Mouse (Mus musculus): ENCODE data around the gene Isca2. TPM values are rescaled to one million over a fixed set of nuclear protein-coding genes. Genes with fewer than 3 reads are reported as not detected.
A peak's percentile ranks its signal among the peaks of the same experiment; 100 is the strongest.

The Isca2 gene
- polyA plus RNA-seq, 1 experiment = 83.7 TPM

- peak overlapping the region; percentile 98 for H3K4me3 ChIP-seq (ENCODE audit: control insufficient read depth, low read depth, low read length)
- peaks cover 4% of the 10 kb centered on the region for H3K4me1 ChIP-seq (ENCODE audit: control insufficient read depth, insufficient read depth, low read length)
- H3K36me3 ChIP-seq (ENCODE audit: control insufficient read depth, insufficient read depth, low read length) = no peaks in the 10 kb centered on the region
- TF ChIP-seq POLR2A (IDR thresholded peaks at IDR 0.05; ENCODE audit: control insufficient read depth, low read depth, low read length) (no peak), CTCF (IDR thresholded peaks at IDR 0.05; ENCODE audit: control insufficient read depth, insufficient read depth, insufficient replicate concordance, low read depth, low read length) (no peak)
- H3K27me3 ChIP-seq (ENCODE audit: control insufficient read depth, insufficient read depth, low read length) = no peaks in the 10 kb centered on the region
- H3K27ac ChIP-seq (ENCODE audit: control insufficient read depth, insufficient read depth, low read depth, low read length) = no peak overlapping the region; the same call in 1 of the 2 replicates
Observed at GRCm38 (mm10) chr12:84771981-84772520, 1.0 kb upstream of the Isca2 start.

- no peak for TF ChIP-seq POLR2A (IDR thresholded peaks at IDR 0.05; ENCODE audit: control insufficient read depth, low read depth, low read length)
- TF ChIP-seq CTCF (IDR thresholded peaks at IDR 0.05; ENCODE audit: control insufficient read depth, insufficient read depth, insufficient replicate concordance, low read depth, low read length) = no peak
- no peaks in the 10 kb centered on the region for H3K27me3 ChIP-seq (ENCODE audit: control insufficient read depth, insufficient read depth, low read length)
- peaks cover 4% of the 10 kb centered on the region for H3K4me1 ChIP-seq (ENCODE audit: control insufficient read depth, insufficient read depth, low read length)
- H3K36me3 ChIP-seq (ENCODE audit: control insufficient read depth, insufficient read depth, low read length) = no peaks in the 10 kb centered on the region
- H3K27ac ChIP-seq (ENCODE audit: control insufficient read depth, insufficient read depth, low read depth, low read length) = peak overlapping the region; percentile 97
- peak overlapping the region; percentile 98 for H3K4me3 ChIP-seq (ENCODE audit: control insufficient read depth, low read depth, low read length)
Observed at GRCm38 (mm10) chr12:84773476-84773875, 425 bp downstream of the Isca2 start.

GRCm38 (mm10) chr12:84774376-84774775 is 1.3 kb downstream of the Isca2 start:
- H3K36me3 ChIP-seq (ENCODE audit: control insufficient read depth, insufficient read depth, low read length) = no peaks in the 10 kb centered on the region
- no peaks in the 10 kb centered on the region for H3K27me3 ChIP-seq (ENCODE audit: control insufficient read depth, insufficient read depth, low read length)
- no peak overlapping the region for H3K4me3 ChIP-seq (ENCODE audit: control insufficient read depth, low read depth, low read length)
- peaks cover 4% of the 10 kb centered on the region for H3K4me1 ChIP-seq (ENCODE audit: control insufficient read depth, insufficient read depth, low read length)
- H3K27ac ChIP-seq (ENCODE audit: control insufficient read depth, insufficient read depth, low read depth, low read length) = no peak overlapping the region
- TF ChIP-seq POLR2A (IDR thresholded peaks at IDR 0.05; ENCODE audit: control insufficient read depth, low read depth, low read length) (no peak), CTCF (IDR thresholded peaks at IDR 0.05; ENCODE audit: control insufficient read depth, insufficient read depth, insufficient replicate concordance, low read depth, low read length) (no peak)

GRCm38 (mm10) chr12:84776229-84776628 is 3.2 kb downstream of the Isca2 start:
- no peak for TF ChIP-seq POLR2A (IDR thresholded peaks at IDR 0.05; ENCODE audit: control insufficient read depth, low read depth, low read length)
- no peak overlapping the region for H3K4me3 ChIP-seq (ENCODE audit: control insufficient read depth, low read depth, low read length)
- H3K27ac ChIP-seq (ENCODE audit: control insufficient read depth, insufficient read depth, low read depth, low read length) = no peak overlapping the region
- H3K27me3 ChIP-seq (ENCODE audit: control insufficient read depth, insufficient read depth, low read length) = no peaks in the 10 kb centered on the region
- peaks cover 4% of the 10 kb centered on the region for H3K4me1 ChIP-seq (ENCODE audit: control insufficient read depth, insufficient read depth, low read length)
- H3K36me3 ChIP-seq (ENCODE audit: control insufficient read depth, insufficient read depth, low read length) = no peaks in the 10 kb centered on the region

GRCm38 (mm10) chr12:84784604-84785381 is 11.7 kb downstream of the Isca2 start:
- Histone ChIP-seq H3K36me3 (ENCODE audit: control insufficient read depth, insufficient read depth, low read length) (no peaks in the 10 kb centered on the region), H3K4me1 (ENCODE audit: control insufficient read depth, insufficient read depth, low read length) (peaks cover 10% of the 10 kb centered on the region), H3K27ac (ENCODE audit: control insufficient read depth, insufficient read depth, low read depth, low read length) (no peak overlapping the region), H3K27me3 (ENCODE audit: control insufficient read depth, insufficient read depth, low read length) (no peaks in the 10 kb centered on the region), H3K4me3 (ENCODE audit: control insufficient read depth, low read depth, low read length) (peak overlapping the region; percentile 72)
- TF ChIP-seq POLR2A (IDR thresholded peaks at IDR 0.05; ENCODE audit: control insufficient read depth, low read depth, low read length) = no peak
- peak; percentile 88 for TF ChIP-seq CTCF (IDR thresholded peaks at IDR 0.05; ENCODE audit: control insufficient read depth, insufficient read depth, insufficient replicate concordance, low read depth, low read length)

- Histone ChIP-seq H3K27me3 (ENCODE audit: control insufficient read depth, insufficient read depth, low read length) (no peaks in the 10 kb centered on the region), H3K4me1 (ENCODE audit: control insufficient read depth, insufficient read depth, low read length) (peaks cover 10% of the 10 kb centered on the region), H3K36me3 (ENCODE audit: control insufficient read depth, insufficient read depth, low read length) (no peaks in the 10 kb centered on the region), H3K4me3 (ENCODE audit: control insufficient read depth, low read depth, low read length) (no peak overlapping the region), H3K27ac (ENCODE audit: control insufficient read depth, insufficient read depth, low read depth, low read length) (no peak overlapping the region)
- TF ChIP-seq CTCF (IDR thresholded peaks at IDR 0.05; ENCODE audit: control insufficient read depth, insufficient read depth, insufficient replicate concordance, low read depth, low read length) = no peak
- TF ChIP-seq POLR2A (IDR thresholded peaks at IDR 0.05; ENCODE audit: control insufficient read depth, low read depth, low read length) = no peak
Observed at GRCm38 (mm10) chr12:84786091-84786490, 13.0 kb downstream of the Isca2 start.

- TF ChIP-seq POLR2A (IDR thresholded peaks at IDR 0.05; ENCODE audit: control insufficient read depth, low read depth, low read length) (no peak), CTCF (IDR thresholded peaks at IDR 0.05; ENCODE audit: control insufficient read depth, insufficient read depth, insufficient replicate concordance, low read depth, low read length) (no peak)
- no peaks in the 10 kb centered on the region for H3K36me3 ChIP-seq (ENCODE audit: control insufficient read depth, insufficient read depth, low read length)
- no peak overlapping the region for H3K27ac ChIP-seq (ENCODE audit: control insufficient read depth, insufficient read depth, low read depth, low read length)
- no peaks in the 10 kb centered on the region for H3K4me1 ChIP-seq (ENCODE audit: control insufficient read depth, insufficient read depth, low read length)
- H3K27me3 ChIP-seq (ENCODE audit: control insufficient read depth, insufficient read depth, low read length) = no peaks in the 10 kb centered on the region
- no peak overlapping the region for H3K4me3 ChIP-seq (ENCODE audit: control insufficient read depth, low read depth, low read length)
Observed at GRCm38 (mm10) chr12:84790853-84791252, 17.8 kb downstream of the Isca2 start.

All from testis, adult 2 months (tissue).